Mouse (Mus musculus): ENCODE measurements around the gene Gm49358. TPM values are rescaled to one million over a fixed set of nuclear protein-coding genes. Genes with fewer than 3 reads are reported as not detected.

The Gm49358 gene
- polyA plus RNA-seq, 1 experiment from 2014 or later, result not detected

DNA sequence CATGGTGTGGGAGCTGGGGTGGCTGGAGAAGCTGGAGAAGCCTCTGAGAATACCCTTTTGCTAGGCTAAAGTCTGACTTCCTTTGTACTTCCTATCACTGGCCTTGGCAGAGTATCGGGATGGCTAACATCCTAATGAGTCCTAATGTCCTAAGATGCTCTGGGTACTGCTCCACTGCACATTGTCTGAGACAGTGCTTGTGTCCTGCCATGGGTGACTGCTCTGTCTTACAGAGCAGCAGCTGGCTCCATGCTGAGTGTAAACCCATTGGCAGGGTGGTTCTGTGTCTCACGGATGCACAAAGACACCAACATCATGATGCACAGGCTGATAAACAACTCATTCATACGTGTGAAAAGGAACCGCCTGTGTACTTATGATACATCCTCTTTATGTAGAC is 85.3 kb downstream of the Gm49358 start:
- no peaks in the 10 kb centered on the region for H3K36me3 ChIP-seq (ENCODE audit: control insufficient read depth, insufficient read depth, low read length)
- DNase-seq (ENCODE audit: low spot score), result no peak
- no peaks in the 10 kb centered on the region for H3K27me3 ChIP-seq (ENCODE audit: control insufficient read depth, insufficient read depth, low read length)
- H3K4me2 ChIP-seq (replicated peaks; ENCODE audit: low read depth), result no peak overlapping the region
- no peaks in the 10 kb centered on the region for H3K4me1 ChIP-seq (replicated peaks; ENCODE audit: control insufficient read depth, insufficient read depth)
- no peak overlapping the region for H3K9ac ChIP-seq (ENCODE audit: low read length)
- no peak for ATAC-seq (ENCODE audit: low FRiP score, low TSS enrichment)
- H3K4me3 ChIP-seq (ENCODE audit: low read depth, low read length), result no peak overlapping the region
- TF ChIP-seq CTCF (IDR thresholded peaks at IDR 0.05; ENCODE audit: low read depth) (no peak), EP300 (optimal IDR thresholded peaks at IDR 0.05) (no peak)
- no peak overlapping the region for H3K27ac ChIP-seq (replicated peaks)
- H3K9me3 ChIP-seq (ENCODE audit: control insufficient read depth, low read length), result no peaks in the 10 kb centered on the region
- WGBS, result 89% methylated on average over 4 of the region's 4 CpGs

GRCm38 (mm10) chr10:86849508-86849907 is 85.7 kb downstream of the Gm49358 start:
- no peaks in the 10 kb centered on the region for H3K9me3 ChIP-seq (ENCODE audit: control insufficient read depth, low read length)
- no peak overlapping the region for H3K4me3 ChIP-seq (ENCODE audit: low read depth, low read length)
- TF ChIP-seq EP300 (optimal IDR thresholded peaks at IDR 0.05), result no peak
- no peak for TF ChIP-seq CTCF (IDR thresholded peaks at IDR 0.05; ENCODE audit: low read depth)
- H3K27me3 ChIP-seq (ENCODE audit: control insufficient read depth, insufficient read depth, low read length), result no peaks in the 10 kb centered on the region
- no peak overlapping the region for H3K27ac ChIP-seq (replicated peaks)
- no peak overlapping the region for H3K9ac ChIP-seq (ENCODE audit: low read length)
- no peaks in the 10 kb centered on the region for H3K4me1 ChIP-seq (replicated peaks; ENCODE audit: control insufficient read depth, insufficient read depth)
- no peak for DNase-seq (ENCODE audit: low spot score)
- no peaks in the 10 kb centered on the region for H3K36me3 ChIP-seq (ENCODE audit: control insufficient read depth, insufficient read depth, low read length)
- WGBS, result 77% methylated on average over 4 of the region's 4 CpGs
- H3K4me2 ChIP-seq (replicated peaks; ENCODE audit: low read depth), result no peak overlapping the region
- ATAC-seq (ENCODE audit: low FRiP score, low TSS enrichment), result no peak

GRCm38 (mm10) chr10:86852160-86852559 is 88.4 kb downstream of the Gm49358 start:
- ATAC-seq (ENCODE audit: low FRiP score, low TSS enrichment), result no peak
- no peak for DNase-seq (ENCODE audit: low spot score)
- no peak overlapping the region for H3K27ac ChIP-seq (replicated peaks)
- H3K9ac ChIP-seq (ENCODE audit: low read length), result no peak overlapping the region
- 87% methylated on average over 6 of the region's 6 CpGs for WGBS
- H3K36me3 ChIP-seq (ENCODE audit: control insufficient read depth, insufficient read depth, low read length), result no peaks in the 10 kb centered on the region
- H3K9me3 ChIP-seq (ENCODE audit: control insufficient read depth, low read length), result no peaks in the 10 kb centered on the region
- no peak overlapping the region for H3K4me2 ChIP-seq (replicated peaks; ENCODE audit: low read depth)
- no peak for TF ChIP-seq EP300 (optimal IDR thresholded peaks at IDR 0.05)
- TF ChIP-seq CTCF (IDR thresholded peaks at IDR 0.05; ENCODE audit: low read depth), result no peak
- H3K4me3 ChIP-seq (ENCODE audit: low read depth, low read length), result no peak overlapping the region
- no peaks in the 10 kb centered on the region for H3K27me3 ChIP-seq (ENCODE audit: control insufficient read depth, insufficient read depth, low read length)
- no peaks in the 10 kb centered on the region for H3K4me1 ChIP-seq (replicated peaks; ENCODE audit: control insufficient read depth, insufficient read depth)

DNA sequence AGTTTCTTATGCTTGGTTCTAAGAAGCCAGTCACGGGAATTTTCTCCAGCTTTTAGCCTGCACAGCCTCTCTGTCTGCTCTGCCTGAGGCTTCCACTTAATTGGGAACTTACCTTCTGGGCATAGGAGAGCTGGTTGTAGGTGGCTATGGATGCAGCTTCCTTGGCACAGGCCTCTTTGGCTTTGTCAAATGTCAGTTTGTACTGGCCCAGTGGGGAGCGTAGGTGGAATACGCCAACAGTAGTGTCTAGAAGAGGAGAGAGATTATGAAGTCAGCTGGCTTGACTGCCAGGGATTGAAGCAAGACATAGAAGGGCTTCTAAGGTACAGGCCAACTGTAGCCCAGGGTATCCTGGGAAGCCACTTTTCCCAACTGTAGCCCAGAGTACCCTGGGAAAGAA is 89.7 kb downstream of the Gm49358 start:
- 84% methylated on average over 3 of the region's 3 CpGs for WGBS

GRCm38 (mm10) chr10:86860396-86860795 is 96.6 kb downstream of the Gm49358 start:
- WGBS, result 79% methylated on average over 4 of the region's 4 CpGs

More for the DNA sequence above, 89.7 kb downstream of the Gm49358 start:
- Histone ChIP-seq H3K4me2 (replicated peaks; ENCODE audit: low read depth) (no peak overlapping the region), H3K9me3 (ENCODE audit: control insufficient read depth, low read length) (no peaks in the 10 kb centered on the region), H3K4me3 (ENCODE audit: low read depth, low read length) (no peak overlapping the region), H3K9ac (ENCODE audit: low read length) (no peak overlapping the region), H3K4me1 (replicated peaks; ENCODE audit: control insufficient read depth, insufficient read depth) (no peaks in the 10 kb centered on the region), H3K27ac (replicated peaks) (no peak overlapping the region), H3K27me3 (ENCODE audit: control insufficient read depth, insufficient read depth, low read length) (no peaks in the 10 kb centered on the region), H3K36me3 (ENCODE audit: control insufficient read depth, insufficient read depth, low read length) (no peaks in the 10 kb centered on the region)
- no peak for ATAC-seq (ENCODE audit: low FRiP score, low TSS enrichment)
- TF ChIP-seq CTCF (IDR thresholded peaks at IDR 0.05; ENCODE audit: low read depth) (no peak), EP300 (optimal IDR thresholded peaks at IDR 0.05) (no peak)
- no peak for DNase-seq (ENCODE audit: low spot score)

DNA sequence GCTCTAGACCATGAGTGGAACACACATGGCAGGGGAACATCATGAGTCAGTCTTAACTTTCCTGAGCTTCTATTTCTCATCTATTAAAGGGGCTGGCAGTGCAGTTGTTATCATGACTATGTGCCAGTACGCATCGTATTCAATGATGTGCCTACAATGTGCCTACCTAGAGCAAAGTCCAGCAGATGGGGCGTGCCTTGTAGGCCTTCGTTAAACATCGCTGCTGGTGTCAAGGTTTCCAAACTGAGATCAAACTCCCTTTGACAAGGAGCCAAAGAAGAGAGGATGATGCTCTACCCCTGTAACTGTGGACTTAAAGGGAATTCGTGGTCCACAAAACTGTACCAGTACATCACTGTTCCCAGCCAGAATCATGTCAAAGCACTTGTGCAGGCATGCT is 98.7 kb downstream of the Gm49358 start:
- Histone ChIP-seq H3K4me1 (replicated peaks; ENCODE audit: control insufficient read depth, insufficient read depth) (no peaks in the 10 kb centered on the region), H3K27me3 (ENCODE audit: control insufficient read depth, insufficient read depth, low read length) (no peaks in the 10 kb centered on the region), H3K36me3 (ENCODE audit: control insufficient read depth, insufficient read depth, low read length) (no peaks in the 10 kb centered on the region), H3K27ac (replicated peaks) (no peak overlapping the region), H3K4me3 (ENCODE audit: low read depth, low read length) (no peak overlapping the region), H3K9me3 (ENCODE audit: control insufficient read depth, low read length) (no peaks in the 10 kb centered on the region), H3K9ac (ENCODE audit: low read length) (no peak overlapping the region), H3K4me2 (replicated peaks; ENCODE audit: low read depth) (no peak overlapping the region)
- DNase-seq (ENCODE audit: low spot score) (no peak), ATAC-seq (ENCODE audit: low FRiP score, low TSS enrichment) (no peak)
- TF ChIP-seq EP300 (optimal IDR thresholded peaks at IDR 0.05) (no peak), CTCF (IDR thresholded peaks at IDR 0.05; ENCODE audit: low read depth) (no peak)
- 88% methylated on average over 6 of the region's 6 CpGs for WGBS

More at GRCm38 (mm10) chr10:86860396-86860795, 96.6 kb downstream of the Gm49358 start:
- H3K9me3 ChIP-seq (ENCODE audit: control insufficient read depth, low read length), result no peaks in the 10 kb centered on the region
- ATAC-seq (ENCODE audit: low FRiP score, low TSS enrichment) (no peak), DNase-seq (ENCODE audit: low spot score) (no peak)
- H3K4me3 ChIP-seq (ENCODE audit: low read depth, low read length), result no peak overlapping the region
- H3K4me2 ChIP-seq (replicated peaks; ENCODE audit: low read depth), result no peak overlapping the region
- H3K27ac ChIP-seq (replicated peaks), result no peak overlapping the region
- H3K27me3 ChIP-seq (ENCODE audit: control insufficient read depth, insufficient read depth, low read length), result no peaks in the 10 kb centered on the region
- no peaks in the 10 kb centered on the region for H3K4me1 ChIP-seq (replicated peaks; ENCODE audit: control insufficient read depth, insufficient read depth)
- H3K36me3 ChIP-seq (ENCODE audit: control insufficient read depth, insufficient read depth, low read length), result no peaks in the 10 kb centered on the region
- TF ChIP-seq EP300 (optimal IDR thresholded peaks at IDR 0.05), result no peak
- no peak for TF ChIP-seq CTCF (IDR thresholded peaks at IDR 0.05; ENCODE audit: low read depth)
- no peak overlapping the region for H3K9ac ChIP-seq (ENCODE audit: low read length)

Data from stomach, postnatal 0 days (tissue).